Mouse (Mus musculus): ENCODE data around the gene Brd4. TPM values are rescaled to one million over a fixed set of nuclear protein-coding genes. Genes with fewer than 3 reads are reported as not detected.
A peak's percentile ranks its signal among the peaks of the same experiment; 100 is the strongest.

The Brd4 gene
- polyA plus RNA-seq, 1 experiment: 64.7 TPM

DNA sequence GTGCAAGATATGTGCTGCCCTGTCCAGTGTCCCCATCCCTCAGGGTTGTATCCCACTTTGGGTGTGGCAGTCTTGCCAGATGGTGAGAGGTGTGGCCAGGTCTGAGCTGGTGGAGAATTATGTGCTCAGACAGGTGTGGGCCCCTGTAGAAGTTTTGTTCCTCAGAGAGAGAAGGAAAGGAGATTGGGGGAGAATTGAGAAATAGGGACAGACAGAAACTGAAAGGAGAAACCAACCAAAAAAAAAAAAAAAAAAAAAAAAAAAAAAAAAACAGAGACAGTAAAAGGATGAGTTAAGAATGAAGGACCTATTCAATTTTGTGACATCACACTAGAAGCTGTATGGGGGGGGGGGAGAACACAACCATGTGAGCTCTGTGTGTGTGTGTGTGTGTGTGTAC lies 119.7 kb downstream of the Brd4 start:
- peaks cover 10% of the 10 kb centered on the region for H3K27me3 ChIP-seq (ENCODE audit: control insufficient read depth, insufficient read depth, low read length)
- no peaks in the 10 kb centered on the region for H3K36me3 ChIP-seq (ENCODE audit: control insufficient read depth, insufficient read depth, low read length)
- H3K4me1 ChIP-seq (ENCODE audit: control insufficient read depth, insufficient read depth, insufficient read length, low read length): peaks cover 24% of the 10 kb centered on the region
- no peak overlapping the region for H3K4me3 ChIP-seq (ENCODE audit: low read depth, low read length)
- TF ChIP-seq POLR2A (IDR thresholded peaks at IDR 0.05; ENCODE audit: low read depth, low read length) (no peak), CTCF (IDR thresholded peaks at IDR 0.05; ENCODE audit: extremely low read depth, insufficient read length, insufficient replicate concordance, low read depth, low read length) (no peak)
- H3K27ac ChIP-seq (ENCODE audit: insufficient read depth, low read depth, low read length): no peak overlapping the region

DNA sequence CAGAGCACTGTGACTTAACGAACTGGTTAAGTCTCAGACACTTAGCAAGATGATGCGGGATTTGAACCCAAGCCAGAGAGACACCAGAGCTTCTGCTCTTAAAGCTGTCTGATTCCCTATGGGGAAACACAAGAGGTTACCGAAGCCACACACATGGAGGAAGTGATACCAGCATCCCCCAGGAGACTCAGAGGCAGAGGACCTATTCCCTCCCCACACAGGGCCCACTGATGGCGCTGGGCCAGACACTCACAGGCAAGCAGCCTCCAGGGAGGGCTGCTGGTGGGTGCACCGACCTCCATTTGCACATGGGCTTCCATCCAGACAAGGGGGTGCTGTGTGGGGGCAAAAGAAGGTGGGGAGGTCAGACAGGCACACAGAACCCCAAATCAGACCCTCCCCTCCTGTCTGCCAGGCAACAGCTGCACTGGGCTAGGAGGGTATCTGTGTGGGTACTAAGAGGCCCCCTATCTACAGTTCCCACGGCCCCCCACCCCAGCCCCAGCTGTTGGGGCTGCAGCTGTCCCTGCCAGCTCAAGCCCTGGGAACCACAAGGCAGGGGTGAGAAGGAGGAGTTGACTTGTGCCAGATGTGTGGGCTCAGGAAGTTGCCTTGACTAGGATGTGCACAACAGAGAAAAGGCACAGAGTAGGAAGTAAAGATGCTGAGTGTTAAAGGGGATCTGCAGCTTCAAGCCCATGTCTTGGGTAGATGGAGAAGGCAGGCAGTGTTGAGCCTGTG lies 120.4 kb downstream of the Brd4 start:
- H3K27ac ChIP-seq (ENCODE audit: insufficient read depth, low read depth, low read length): no peak overlapping the region
- no peaks in the 10 kb centered on the region for H3K36me3 ChIP-seq (ENCODE audit: control insufficient read depth, insufficient read depth, low read length)
- H3K4me1 ChIP-seq (ENCODE audit: control insufficient read depth, insufficient read depth, insufficient read length, low read length): peaks cover 20% of the 10 kb centered on the region
- peaks cover 10% of the 10 kb centered on the region for H3K27me3 ChIP-seq (ENCODE audit: control insufficient read depth, insufficient read depth, low read length)
- H3K4me3 ChIP-seq (ENCODE audit: low read depth, low read length): no peak overlapping the region
- WGBS: 61% methylated on average over 6 of the region's 6 CpGs
- no peak for TF ChIP-seq CTCF (IDR thresholded peaks at IDR 0.05; ENCODE audit: extremely low read depth, insufficient read length, insufficient replicate concordance, low read depth, low read length)
- no peak for TF ChIP-seq POLR2A (IDR thresholded peaks at IDR 0.05; ENCODE audit: low read depth, low read length)

DNA sequence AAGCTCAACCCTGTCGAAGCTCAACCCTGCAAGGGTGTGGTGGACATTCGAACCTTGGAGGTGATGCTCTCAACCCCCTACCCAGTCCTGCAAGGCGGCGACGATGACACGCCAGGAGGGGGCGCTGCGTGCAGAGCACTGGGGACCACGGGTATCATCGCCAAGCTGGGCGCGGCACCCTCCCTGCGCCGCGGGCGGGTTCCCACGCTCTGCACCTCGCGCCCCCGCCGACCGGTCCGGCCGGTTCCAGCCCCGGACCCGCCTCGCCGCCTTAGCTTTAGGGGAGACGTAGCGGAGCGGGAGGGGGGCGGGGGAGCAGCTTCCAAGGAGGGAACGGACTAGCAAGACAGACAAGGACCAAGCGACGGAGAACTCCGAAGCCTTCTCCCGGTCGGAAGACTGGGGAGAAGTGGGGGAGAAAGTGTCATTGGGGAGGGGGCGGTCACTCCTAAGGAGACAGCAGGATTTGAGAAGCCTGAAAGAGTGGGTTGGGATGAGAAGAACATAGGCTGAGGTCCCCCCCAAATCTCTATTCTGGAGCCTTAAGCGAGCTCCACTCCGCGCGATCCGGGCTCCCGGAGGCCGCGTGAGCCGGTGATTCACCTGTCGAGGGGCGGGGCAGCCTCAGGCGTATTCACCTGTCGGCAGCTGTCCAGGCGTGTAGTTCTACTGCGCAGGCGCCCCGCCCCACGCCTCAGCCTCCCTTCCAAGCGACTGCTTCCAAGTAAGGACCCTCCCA lies 122.2 kb downstream of the Brd4 start:
- Histone ChIP-seq H3K27me3 (ENCODE audit: control insufficient read depth, insufficient read depth, low read length) (peaks cover 10% of the 10 kb centered on the region), H3K36me3 (ENCODE audit: control insufficient read depth, insufficient read depth, low read length) (no peaks in the 10 kb centered on the region), H3K27ac (ENCODE audit: insufficient read depth, low read depth, low read length) (no peak overlapping the region), H3K4me1 (ENCODE audit: control insufficient read depth, insufficient read depth, insufficient read length, low read length) (peaks cover 20% of the 10 kb centered on the region), H3K4me3 (ENCODE audit: low read depth, low read length) (peak overlapping the region; percentile 66)
- TF ChIP-seq POLR2A (IDR thresholded peaks at IDR 0.05; ENCODE audit: low read depth, low read length): no peak
- peak; percentile 66; the same call in 1 of the 2 replicates for TF ChIP-seq CTCF (IDR thresholded peaks at IDR 0.05; ENCODE audit: extremely low read depth, insufficient read length, insufficient replicate concordance, low read depth, low read length)
- 2% methylated on average over 58 of the region's 58 CpGs for WGBS

DNA sequence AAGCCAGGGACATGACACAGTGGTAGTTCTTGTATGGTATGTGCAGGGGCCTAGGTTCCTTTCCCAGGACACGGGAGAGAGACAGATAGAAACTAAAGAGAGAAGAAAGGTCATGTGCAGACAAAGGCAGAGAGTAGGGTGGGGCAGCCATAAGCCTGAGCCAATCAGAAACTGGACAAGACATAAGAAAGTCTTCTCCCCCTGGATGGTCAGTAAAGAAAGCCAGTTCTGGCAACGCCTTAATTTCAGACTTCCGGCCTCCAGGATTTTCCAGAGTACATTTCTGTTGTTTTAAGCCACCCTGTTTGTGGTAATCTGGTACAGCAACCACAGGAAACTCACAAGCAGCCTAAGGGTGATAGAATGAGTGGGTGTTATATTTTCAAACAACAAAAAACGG lies 123.6 kb downstream of the Brd4 start:
- no peak overlapping the region for H3K4me3 ChIP-seq (ENCODE audit: low read depth, low read length)
- H3K36me3 ChIP-seq (ENCODE audit: control insufficient read depth, insufficient read depth, low read length): no peaks in the 10 kb centered on the region
- WGBS: 61% methylated on average over 4 of the region's 4 CpGs
- no peak for TF ChIP-seq CTCF (IDR thresholded peaks at IDR 0.05; ENCODE audit: extremely low read depth, insufficient read length, insufficient replicate concordance, low read depth, low read length)
- no peak for TF ChIP-seq POLR2A (IDR thresholded peaks at IDR 0.05; ENCODE audit: low read depth, low read length)
- peaks cover 14% of the 10 kb centered on the region for H3K4me1 ChIP-seq (ENCODE audit: control insufficient read depth, insufficient read depth, insufficient read length, low read length)
- H3K27ac ChIP-seq (ENCODE audit: insufficient read depth, low read depth, low read length): no peak overlapping the region
- H3K27me3 ChIP-seq (ENCODE audit: control insufficient read depth, insufficient read depth, low read length): peaks cover 4% of the 10 kb centered on the region

DNA sequence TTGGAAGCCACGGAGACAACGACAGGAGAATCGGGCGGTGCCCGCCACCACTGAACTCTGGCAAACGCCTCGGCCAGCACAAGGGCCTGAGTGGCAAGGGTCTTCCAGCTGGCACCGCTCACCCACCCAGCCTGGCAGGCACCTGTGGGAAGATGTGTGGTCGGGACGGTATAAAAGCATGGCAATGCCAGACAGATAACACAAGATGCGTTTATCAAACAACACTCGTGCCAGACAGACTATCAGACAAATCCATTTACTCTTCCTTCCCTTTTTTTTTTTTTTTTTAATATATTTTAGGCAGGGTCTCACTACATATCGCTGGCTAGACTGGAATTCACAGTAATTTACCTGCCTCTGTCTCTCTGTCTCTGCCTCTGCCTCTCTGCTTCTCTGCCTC lies 125.7 kb downstream of the Brd4 start:
- 57% methylated on average over 13 of the region's 13 CpGs for WGBS
- H3K36me3 ChIP-seq (ENCODE audit: control insufficient read depth, insufficient read depth, low read length): no peaks in the 10 kb centered on the region
- TF ChIP-seq CTCF (IDR thresholded peaks at IDR 0.05; ENCODE audit: extremely low read depth, insufficient read length, insufficient replicate concordance, low read depth, low read length) (no peak), POLR2A (IDR thresholded peaks at IDR 0.05; ENCODE audit: low read depth, low read length) (no peak)
- no peak overlapping the region for H3K4me3 ChIP-seq (ENCODE audit: low read depth, low read length)
- H3K4me1 ChIP-seq (ENCODE audit: control insufficient read depth, insufficient read depth, insufficient read length, low read length): peaks cover 6% of the 10 kb centered on the region
- 0 out of 2 replicates have a peak, but pooled peaks cover 4% of the 10 kb centered on the region for H3K27me3 ChIP-seq (ENCODE audit: control insufficient read depth, insufficient read depth, low read length)
- H3K27ac ChIP-seq (ENCODE audit: insufficient read depth, low read depth, low read length): no peak overlapping the region

DNA sequence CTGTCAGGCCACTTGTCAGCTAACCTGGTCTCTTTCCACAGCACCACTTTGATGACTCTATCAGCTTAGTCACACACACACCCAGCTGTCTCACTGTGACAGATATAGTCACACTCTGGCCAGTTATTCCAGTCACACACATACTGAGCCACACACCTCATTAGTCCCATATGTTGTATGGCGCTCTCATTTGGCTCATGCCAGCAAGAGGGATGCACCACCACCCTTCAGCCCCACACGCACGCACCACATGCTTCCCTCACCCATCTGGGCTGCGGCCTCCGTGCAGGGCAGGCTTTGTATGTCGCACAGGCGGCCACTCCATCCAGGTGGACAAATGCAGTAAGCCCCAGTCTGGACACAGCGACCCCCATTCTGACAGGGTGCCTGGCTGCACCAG lies 137.8 kb downstream of the Brd4 start:
- Histone ChIP-seq H3K4me3 (ENCODE audit: low read depth, low read length) (no peak overlapping the region), H3K36me3 (ENCODE audit: control insufficient read depth, insufficient read depth, low read length) (no peaks in the 10 kb centered on the region), H3K27me3 (ENCODE audit: control insufficient read depth, insufficient read depth, low read length) (no peaks in the 10 kb centered on the region), H3K4me1 (ENCODE audit: control insufficient read depth, insufficient read depth, insufficient read length, low read length) (peaks cover 3% of the 10 kb centered on the region), H3K27ac (ENCODE audit: insufficient read depth, low read depth, low read length) (no peak overlapping the region)
- 95% methylated on average over 8 of the region's 8 CpGs for WGBS
- TF ChIP-seq POLR2A (IDR thresholded peaks at IDR 0.05; ENCODE audit: low read depth, low read length): no peak
- no peak for TF ChIP-seq CTCF (IDR thresholded peaks at IDR 0.05; ENCODE audit: extremely low read depth, insufficient read length, insufficient replicate concordance, low read depth, low read length)

Other genes starting within 250 kb of the Brd4 start
- 2.7 and 2.8 TPM in 2 replicates for gene Rrp1b, start 248.6 kb downstream of the Brd4 start, polyA plus RNA-seq (2012; rRNA removed)
- 0.14 and 0.15 TPM in 2 replicates for gene Hsf2bp, start 248.4 kb downstream of the Brd4 start, polyA plus RNA-seq (2012; rRNA removed)
- 6.1 and 8.3 TPM in 2 replicates for gene Notch3, start 117.9 kb downstream of the Brd4 start, polyA plus RNA-seq (2012; rRNA removed)
- 0.51 and 0.55 TPM in 2 replicates for gene Ephx3, start 95.2 kb downstream of the Brd4 start, polyA plus RNA-seq (2012; rRNA removed)
- gene Akap8, start 36.5 kb upstream of the Brd4 start, polyA plus RNA-seq (2012; rRNA removed): 23.5 and 28.6 TPM in 2 replicates
- gene Akap8l, start 65.9 kb upstream of the Brd4 start, polyA plus RNA-seq (2012; rRNA removed): 42.3 and 83.7 TPM in 2 replicates
- 15.5 and 26.1 TPM in 2 replicates for gene Wiz, start 104.7 kb upstream of the Brd4 start, polyA plus RNA-seq (2012; rRNA removed)
- 10.3 and 16.0 TPM in 2 replicates for gene Rasal3, start 118.9 kb upstream of the Brd4 start, polyA plus RNA-seq (2012; rRNA removed)
- 4.7 and 8.0 TPM in 2 replicates for gene Pglyrp2, start 139.4 kb upstream of the Brd4 start, polyA plus RNA-seq (2012; rRNA removed)
- gene Cyp4f39, start 168.0 kb upstream of the Brd4 start, polyA plus RNA-seq (2012; rRNA removed): 0.65 and 1.0 TPM in 2 replicates
- 2.3 and 2.5 TPM in 2 replicates for gene Cyp4f17, start 221.3 kb upstream of the Brd4 start, polyA plus RNA-seq (2012; rRNA removed)